Mouse (Mus musculus): ENCODE measurements at regions not wholly inside any gene's neighbourhood (a gene's known extent, or its start where the extent isn't known, plus 50 kb on each side); places are given as distances from the start of the nearest gene placed in this dataset.

DNA sequence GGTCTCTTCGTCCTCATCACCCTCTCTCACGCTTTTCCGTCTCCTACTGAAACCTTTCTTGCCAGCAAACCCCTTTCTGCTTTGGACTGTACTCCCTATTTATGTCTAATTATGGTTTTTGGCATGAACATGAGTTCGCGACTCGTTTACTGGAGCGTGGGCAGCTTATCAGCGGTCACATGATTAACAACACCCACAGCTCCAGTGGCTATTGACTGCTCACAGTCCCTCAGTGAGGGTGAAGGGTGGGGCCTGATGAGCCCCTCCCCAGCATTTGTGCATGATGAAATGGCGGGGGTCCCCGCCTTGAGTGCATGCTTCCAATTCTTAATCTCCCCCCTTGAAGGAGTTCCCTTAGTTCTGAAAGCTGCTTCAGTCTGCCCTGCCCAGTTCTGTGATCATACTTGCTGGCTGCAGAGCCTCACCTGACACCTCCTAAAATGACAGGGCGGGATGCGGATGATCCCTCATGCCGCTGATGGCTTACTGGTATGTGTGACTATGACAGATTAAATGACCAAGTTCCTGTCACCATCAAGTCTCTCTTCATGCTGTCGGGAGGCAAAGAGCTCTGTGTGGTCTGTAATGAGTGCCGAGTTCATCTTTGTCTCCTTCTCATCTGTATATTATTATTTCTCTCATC is 125.7 kb upstream of the Tut7 start:
- ATAC-seq (ENCODE audit: low FRiP score, low TSS enrichment), result no peak
- Histone ChIP-seq H3K4me2 (replicated peaks; ENCODE audit: low read depth, low read length) (no peak overlapping the region), H3K4me1 (ENCODE audit: control insufficient read depth, insufficient read depth, low read length) (peaks cover 11% of the 10 kb centered on the region), H3K36me3 (ENCODE audit: control insufficient read depth, insufficient read depth, low read length) (no peaks in the 10 kb centered on the region), H3K27me3 (ENCODE audit: control insufficient read depth, insufficient read depth, low read length) (no peaks in the 10 kb centered on the region), H3K4me3 (ENCODE audit: low read length) (no peak overlapping the region), H3K27ac (ENCODE audit: low read depth, low read length) (no peak overlapping the region), H3K9ac (ENCODE audit: low read depth, low read length) (no peak overlapping the region), H3K9me3 (ENCODE audit: control insufficient read depth, low read length) (no peaks in the 10 kb centered on the region)
- 75% methylated on average over 15 of the region's 15 CpGs for WGBS

DNA sequence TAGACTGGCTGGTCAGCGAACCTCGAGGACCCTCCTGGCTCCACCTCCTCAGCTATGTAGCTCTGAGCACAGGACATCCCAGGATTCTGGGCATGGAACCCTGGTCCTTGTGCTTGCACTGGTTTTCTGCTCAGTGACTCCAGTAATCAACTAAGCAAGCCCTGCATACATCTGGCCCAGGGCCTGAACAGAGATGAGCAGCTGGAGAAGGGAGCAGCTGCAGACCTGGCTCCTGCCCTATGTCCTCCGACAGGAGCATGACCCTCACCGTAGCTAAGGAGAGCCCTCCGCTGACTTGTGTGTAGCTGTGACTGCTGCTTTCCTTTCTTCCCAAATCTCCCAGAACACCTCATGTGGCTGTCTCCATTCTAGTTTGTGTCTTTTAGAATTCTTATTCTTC is 124.5 kb upstream of the Tut7 start:
- Histone ChIP-seq H3K9me3 (ENCODE audit: control insufficient read depth, low read length) (no peaks in the 10 kb centered on the region), H3K4me2 (replicated peaks; ENCODE audit: low read depth, low read length) (no peak overlapping the region), H3K27me3 (ENCODE audit: control insufficient read depth, insufficient read depth, low read length) (no peaks in the 10 kb centered on the region), H3K36me3 (ENCODE audit: control insufficient read depth, insufficient read depth, low read length) (no peaks in the 10 kb centered on the region), H3K4me3 (ENCODE audit: low read length) (no peak overlapping the region), H3K9ac (ENCODE audit: low read depth, low read length) (no peak overlapping the region), H3K27ac (ENCODE audit: low read depth, low read length) (no peak overlapping the region), H3K4me1 (ENCODE audit: control insufficient read depth, insufficient read depth, low read length) (peaks cover 11% of the 10 kb centered on the region)
- WGBS, result 39% methylated on average over 5 of the region's 5 CpGs
- no peak for ATAC-seq (ENCODE audit: low FRiP score, low TSS enrichment)

DNA sequence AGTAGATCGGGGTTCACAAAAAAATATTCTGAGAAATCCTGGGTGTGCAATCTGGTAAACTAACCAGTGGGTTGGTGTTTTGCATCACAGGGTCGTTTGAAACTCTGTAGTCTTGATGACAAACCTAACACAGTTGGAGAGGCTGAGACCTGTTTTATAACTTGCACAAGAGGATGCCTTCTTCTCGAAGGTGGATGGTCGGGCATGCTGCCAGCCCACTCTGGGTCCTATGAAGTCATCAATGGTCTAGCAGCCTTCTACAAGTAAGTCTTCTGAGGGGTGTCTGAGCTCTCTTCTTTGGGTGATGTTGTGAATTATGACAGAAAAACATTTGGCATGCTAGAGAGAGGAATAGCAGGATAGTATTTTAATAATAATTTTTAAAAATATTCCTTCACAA is 123.6 kb upstream of the Tut7 start:
- Histone ChIP-seq H3K4me3 (ENCODE audit: low read length) (no peak overlapping the region), H3K4me2 (replicated peaks; ENCODE audit: low read depth, low read length) (no peak overlapping the region), H3K4me1 (ENCODE audit: control insufficient read depth, insufficient read depth, low read length) (peaks cover 12% of the 10 kb centered on the region), H3K27me3 (ENCODE audit: control insufficient read depth, insufficient read depth, low read length) (no peaks in the 10 kb centered on the region), H3K27ac (ENCODE audit: low read depth, low read length) (no peak overlapping the region), H3K36me3 (ENCODE audit: control insufficient read depth, insufficient read depth, low read length) (no peaks in the 10 kb centered on the region), H3K9me3 (ENCODE audit: control insufficient read depth, low read length) (no peaks in the 10 kb centered on the region), H3K9ac (ENCODE audit: low read depth, low read length) (no peak overlapping the region)
- ATAC-seq (ENCODE audit: low FRiP score, low TSS enrichment), result no peak
- WGBS, result 58% methylated on average over 4 of the region's 4 CpGs

DNA sequence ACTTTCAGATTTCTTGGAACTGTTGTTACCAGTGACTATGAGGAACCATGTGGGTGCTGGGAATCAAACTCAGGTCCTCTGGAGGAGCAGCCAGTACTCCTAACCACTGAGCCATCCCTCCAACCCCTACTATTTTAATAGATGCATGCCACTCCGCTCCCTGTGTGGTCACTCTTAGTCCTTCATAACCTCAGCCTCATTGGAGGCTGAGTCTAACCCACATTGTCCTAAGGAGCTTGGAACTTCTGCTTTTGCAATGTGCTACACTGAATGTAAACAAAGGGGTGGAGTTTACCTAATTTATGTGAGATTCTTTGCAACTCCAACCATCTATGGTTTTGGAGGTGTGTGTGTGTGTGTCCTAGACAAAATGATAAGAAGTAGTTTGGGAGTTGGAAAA is 122.7 kb upstream of the Tut7 start:
- H3K36me3 ChIP-seq (ENCODE audit: control insufficient read depth, insufficient read depth, low read length), result no peaks in the 10 kb centered on the region
- H3K4me2 ChIP-seq (replicated peaks; ENCODE audit: low read depth, low read length), result no peak overlapping the region
- H3K27me3 ChIP-seq (ENCODE audit: control insufficient read depth, insufficient read depth, low read length), result no peaks in the 10 kb centered on the region
- H3K4me3 ChIP-seq (ENCODE audit: low read length), result no peak overlapping the region
- H3K4me1 ChIP-seq (ENCODE audit: control insufficient read depth, insufficient read depth, low read length), result peaks cover 19% of the 10 kb centered on the region
- H3K27ac ChIP-seq (ENCODE audit: low read depth, low read length), result no peak overlapping the region
- 90% methylated on average over 1 of the region's 1 CpGs for WGBS
- no peaks in the 10 kb centered on the region for H3K9me3 ChIP-seq (ENCODE audit: control insufficient read depth, low read length)
- H3K9ac ChIP-seq (ENCODE audit: low read depth, low read length), result no peak overlapping the region
- ATAC-seq (ENCODE audit: low FRiP score, low TSS enrichment), result no peak

DNA sequence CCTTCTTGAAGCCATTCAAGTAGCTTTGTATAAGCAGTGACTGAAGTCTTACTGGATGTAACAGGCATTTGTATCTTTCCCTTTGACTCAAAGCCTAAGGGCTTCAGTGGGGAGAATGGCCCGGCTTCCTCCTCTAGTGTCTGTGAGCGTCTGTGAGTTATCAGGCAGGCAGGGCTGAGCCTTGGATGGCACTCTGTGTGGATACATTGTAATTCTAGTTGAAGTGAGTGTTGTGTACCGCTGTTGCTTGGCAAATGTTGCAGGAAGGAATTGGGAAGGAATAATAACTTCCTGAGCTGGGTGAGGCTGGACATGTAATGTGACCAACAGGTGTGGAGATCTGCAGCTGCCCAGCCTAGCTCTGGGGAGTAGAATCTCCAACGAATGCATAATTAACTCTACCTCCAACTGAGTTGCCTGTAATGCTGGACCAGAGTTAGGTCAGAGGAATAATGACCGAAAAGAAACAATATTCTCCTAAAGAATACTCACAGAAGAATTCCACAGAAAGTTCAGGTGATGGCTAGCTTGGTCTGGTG is 120.7 kb upstream of the Tut7 start:
- peak overlapping the region; percentile 69 for H3K27ac ChIP-seq (ENCODE audit: low read depth, low read length)
- no peak overlapping the region for H3K4me3 ChIP-seq (ENCODE audit: low read length)
- H3K9me3 ChIP-seq (ENCODE audit: control insufficient read depth, low read length), result no peaks in the 10 kb centered on the region
- no peak overlapping the region for H3K4me2 ChIP-seq (replicated peaks; ENCODE audit: low read depth, low read length)
- H3K9ac ChIP-seq (ENCODE audit: low read depth, low read length), result no peak overlapping the region
- peaks cover 19% of the 10 kb centered on the region for H3K4me1 ChIP-seq (ENCODE audit: control insufficient read depth, insufficient read depth, low read length)
- no peak for ATAC-seq (ENCODE audit: low FRiP score, low TSS enrichment)
- H3K36me3 ChIP-seq (ENCODE audit: control insufficient read depth, insufficient read depth, low read length), result no peaks in the 10 kb centered on the region
- WGBS, result 51% methylated on average over 5 of the region's 5 CpGs
- no peaks in the 10 kb centered on the region for H3K27me3 ChIP-seq (ENCODE audit: control insufficient read depth, insufficient read depth, low read length)

DNA sequence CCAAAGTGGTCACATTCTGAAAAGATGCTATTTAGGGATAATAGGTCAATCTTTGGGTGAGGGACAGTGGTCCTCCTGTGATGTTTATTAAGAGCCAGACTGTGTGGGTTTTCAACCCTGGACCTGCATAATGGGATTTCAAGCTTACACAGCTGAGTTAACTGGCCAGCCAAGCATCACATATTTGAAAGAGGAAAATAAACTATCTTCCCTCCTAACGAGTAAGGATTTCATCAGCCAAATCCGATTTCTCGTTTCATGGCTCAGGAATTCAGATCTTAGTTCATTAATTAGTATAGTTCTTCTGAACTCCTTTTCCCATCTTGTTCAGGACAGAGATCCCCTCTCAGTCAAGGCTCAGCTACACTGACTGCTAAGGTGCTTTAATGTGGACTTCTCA is 120.1 kb upstream of the Tut7 start:
- Histone ChIP-seq H3K4me3 (ENCODE audit: low read length) (no peak overlapping the region), H3K9ac (ENCODE audit: low read depth, low read length) (no peak overlapping the region), H3K27me3 (ENCODE audit: control insufficient read depth, insufficient read depth, low read length) (no peaks in the 10 kb centered on the region), H3K4me1 (ENCODE audit: control insufficient read depth, insufficient read depth, low read length) (peaks cover 18% of the 10 kb centered on the region), H3K4me2 (replicated peaks; ENCODE audit: low read depth, low read length) (no peak overlapping the region), H3K9me3 (ENCODE audit: control insufficient read depth, low read length) (no peaks in the 10 kb centered on the region), H3K36me3 (ENCODE audit: control insufficient read depth, insufficient read depth, low read length) (no peaks in the 10 kb centered on the region), H3K27ac (ENCODE audit: low read depth, low read length) (no peak overlapping the region)
- WGBS, result 39% methylated on average over 3 of the region's 3 CpGs
- ATAC-seq (ENCODE audit: low FRiP score, low TSS enrichment), result no peak; the same call in 1 of the 2 replicates

DNA sequence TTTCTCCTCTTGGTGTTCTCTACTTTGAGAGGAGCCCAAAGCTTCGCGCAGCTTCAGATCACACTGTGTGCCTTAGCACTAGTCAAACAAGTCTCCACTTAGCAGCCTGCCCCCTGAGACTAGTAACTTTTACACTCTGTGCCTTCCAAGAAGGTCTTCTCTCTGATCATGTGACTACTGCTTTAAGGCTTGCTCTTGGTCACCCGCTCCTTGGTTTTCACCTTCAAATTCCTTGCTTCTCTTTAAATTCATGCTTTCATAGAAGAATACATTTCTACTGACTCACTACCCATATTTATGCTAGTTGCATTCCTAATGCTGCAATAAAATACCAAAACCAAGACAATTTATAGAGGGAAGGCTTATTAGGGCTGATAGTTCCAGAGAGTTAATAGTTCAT is 118.6 kb upstream of the Tut7 start:
- Histone ChIP-seq H3K4me1 (ENCODE audit: control insufficient read depth, insufficient read depth, low read length) (0 out of 2 replicates have a peak, but pooled peaks cover 8% of the 10 kb centered on the region), H3K27me3 (ENCODE audit: control insufficient read depth, insufficient read depth, low read length) (no peaks in the 10 kb centered on the region), H3K4me3 (ENCODE audit: low read length) (no peak overlapping the region), H3K9me3 (ENCODE audit: control insufficient read depth, low read length) (no peaks in the 10 kb centered on the region), H3K9ac (ENCODE audit: low read depth, low read length) (no peak overlapping the region), H3K27ac (ENCODE audit: low read depth, low read length) (no peak overlapping the region), H3K4me2 (replicated peaks; ENCODE audit: low read depth, low read length) (no peak overlapping the region), H3K36me3 (ENCODE audit: control insufficient read depth, insufficient read depth, low read length) (no peaks in the 10 kb centered on the region)
- no peak for ATAC-seq (ENCODE audit: low FRiP score, low TSS enrichment)
- 70% methylated on average over 3 of the region's 3 CpGs for whole genome bisulfite sequencing

DNA sequence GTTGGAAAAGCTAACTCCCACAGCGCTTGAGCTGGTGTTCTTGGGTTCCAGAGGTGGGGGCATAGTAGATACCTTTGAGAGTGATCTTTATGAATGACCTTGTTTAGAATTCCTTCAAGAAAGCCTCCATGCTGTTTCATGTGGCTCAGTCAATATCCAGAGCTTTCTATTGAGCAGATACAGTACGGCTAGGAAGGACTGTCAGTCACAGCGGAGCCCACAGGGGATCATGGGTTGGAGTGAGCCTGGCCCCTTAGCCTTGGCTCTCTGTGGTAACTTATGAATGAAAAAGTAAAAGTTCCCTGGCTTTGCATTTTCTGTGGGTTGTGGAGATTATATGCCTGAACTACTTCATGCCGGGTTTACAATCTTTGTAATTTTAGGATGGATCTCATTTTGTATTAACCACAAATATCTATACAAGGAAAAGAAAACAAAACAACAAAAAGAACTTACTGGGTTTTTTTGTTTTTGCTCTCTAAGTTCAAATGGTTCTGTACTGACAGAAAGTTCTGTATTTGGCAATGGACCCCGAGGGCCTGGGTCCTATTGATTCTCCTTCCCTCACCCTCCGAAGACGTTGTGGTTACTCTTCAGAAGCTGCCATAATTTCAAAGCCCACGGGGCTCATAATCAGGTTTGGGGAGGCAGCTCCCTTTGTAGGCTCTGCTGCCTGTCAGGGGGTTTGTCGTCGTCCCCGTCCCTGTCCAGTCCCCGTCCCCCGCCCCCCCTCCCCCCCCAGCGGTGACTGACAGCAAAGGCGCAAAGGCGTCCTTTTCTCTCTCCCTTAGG is 117.7 kb upstream of the Tut7 start:
- Histone ChIP-seq H3K36me3 (ENCODE audit: control insufficient read depth, insufficient read depth, low read length) (no peaks in the 10 kb centered on the region), H3K4me1 (ENCODE audit: control insufficient read depth, insufficient read depth, low read length) (0 out of 2 replicates have a peak, but pooled peaks cover 8% of the 10 kb centered on the region), H3K27me3 (ENCODE audit: control insufficient read depth, insufficient read depth, low read length) (no peaks in the 10 kb centered on the region), H3K9me3 (ENCODE audit: control insufficient read depth, low read length) (no peaks in the 10 kb centered on the region), H3K4me3 (ENCODE audit: low read length) (no peak overlapping the region), H3K4me2 (replicated peaks; ENCODE audit: low read depth, low read length) (peak overlapping the region; percentile 21; the same call in 1 of the 2 replicates), H3K27ac (ENCODE audit: low read depth, low read length) (no peak overlapping the region), H3K9ac (ENCODE audit: low read depth, low read length) (no peak overlapping the region)
- ATAC-seq (ENCODE audit: low FRiP score, low TSS enrichment), result no peak
- 29% methylated on average over 16 of the region's 16 CpGs for WGBS

DNA sequence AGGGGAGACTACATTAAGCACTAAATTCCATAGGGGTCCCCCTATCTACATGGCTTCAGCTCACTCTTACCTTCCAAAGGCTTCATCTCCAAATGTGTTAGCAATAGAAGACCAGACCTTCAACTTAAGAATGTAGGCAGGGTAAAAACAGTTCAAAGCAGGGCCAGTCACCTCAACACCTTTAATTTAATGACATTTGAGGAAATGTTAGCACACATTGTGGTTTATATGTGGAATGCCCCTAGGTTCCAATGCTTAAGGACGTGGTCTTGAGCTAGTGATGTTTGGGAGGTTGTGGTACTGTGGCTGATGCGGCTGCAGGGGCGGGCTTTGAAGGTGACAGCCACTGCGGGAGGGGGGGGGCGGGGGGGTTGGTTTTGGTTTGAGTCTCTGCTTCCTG is 116.9 kb upstream of the Tut7 start:
- Histone ChIP-seq H3K36me3 (ENCODE audit: control insufficient read depth, insufficient read depth, low read length) (no peaks in the 10 kb centered on the region), H3K4me3 (ENCODE audit: low read length) (no peak overlapping the region), H3K9ac (ENCODE audit: low read depth, low read length) (no peak overlapping the region), H3K27ac (ENCODE audit: low read depth, low read length) (no peak overlapping the region), H3K9me3 (ENCODE audit: control insufficient read depth, low read length) (no peaks in the 10 kb centered on the region), H3K4me2 (replicated peaks; ENCODE audit: low read depth, low read length) (no peak overlapping the region), H3K4me1 (ENCODE audit: control insufficient read depth, insufficient read depth, low read length) (0 out of 2 replicates have a peak, but pooled peaks cover 8% of the 10 kb centered on the region), H3K27me3 (ENCODE audit: control insufficient read depth, insufficient read depth, low read length) (no peaks in the 10 kb centered on the region)
- whole genome bisulfite sequencing, result 65% methylated on average over 5 of the region's 5 CpGs
- no peak for ATAC-seq (ENCODE audit: low FRiP score, low TSS enrichment)

Measured in kidney, embryonic 14.5 days (tissue).